Mouse (Mus musculus): ENCODE measurements around the gene Fstl4. TPM values are rescaled to one million over a fixed set of nuclear protein-coding genes. Genes with fewer than 3 reads are reported as not detected.

Fstl4 gene
- polyA plus RNA-seq (2017; shearing (Covaris generic)), result 0.05 TPM

GRCm38 (mm10) chr11:52764461-52764893, at the start of gene Fstl4:
Gene Fstl4 (plus strand): TSS chr11:52764634.

